Mouse (Mus musculus) embryonic facial prominence, embryonic 11.5 days (tissue): Measurements from ENCODE around the gene Zfr. TPM values are rescaled to one million over a fixed set of nuclear protein-coding genes. Genes with fewer than 3 reads are reported as not detected.
"Not testable (repeated sequence)": the region's sequence is repeated elsewhere in the genome, so short reads cannot be mapped to it uniquely, and the experiment has no call there.

Experiments
- ATAC-seq: fragments of 200-750 bp; cut with Nextera tagmentation; replicated peaks from 2 replicates; pipeline ENCODE4 v1.8.0; 2017; ENCODE audit warnings: low read depth; ENCODE audit not compliant: insufficient number of reproducible peaks, low FRiP score, low TSS enrichment
- DNase-seq: peaks from one replicate; pipeline ENCODE4 v3.0.0-alpha.2; 2015; ENCODE audit warnings: low spot score
- H3K27ac ChIP-seq: fragments of 300-500 bp; sonication (generic); replicated peaks from 2 replicates; pipeline ENCODE4 v1.5.1; 2014; ENCODE audit warnings: mild to moderate bottlenecking, low read depth, low read length, control low read depth
- H3K27me3 ChIP-seq: fragments of 300-500 bp; sonication (generic); 2 replicates; pipeline ENCODE4 v1.6.1; 2014; ENCODE audit warnings: mild to moderate bottlenecking, low read length, moderate library complexity, mixed read lengths; ENCODE audit not compliant: control insufficient read depth, insufficient read depth
- H3K36me3 ChIP-seq: fragments of 300-500 bp; sonication (generic); replicated peaks from 2 replicates; pipeline ENCODE4 v1.6.1; 2014; ENCODE audit warnings: low read depth, mild to moderate bottlenecking, low read length, moderate library complexity, mixed read lengths; ENCODE audit not compliant: control insufficient read depth, insufficient read depth
- H3K4me1 ChIP-seq: fragments of 300-500 bp; sonication (generic); 2 replicates; pipeline ENCODE4 v1.6.1; 2014; ENCODE audit warnings: low read length, mixed read lengths; ENCODE audit not compliant: control insufficient read depth, insufficient read depth
- H3K4me2 ChIP-seq: fragments of 300-500 bp; sonication (generic); 2 replicates; pipeline ENCODE4 v1.6.1; 2014; ENCODE audit warnings: low read depth, mild to moderate bottlenecking, control low read depth, low read length, moderate library complexity
- H3K4me3 ChIP-seq: fragments of 300-500 bp; sonication (generic); 2 replicates; pipeline ENCODE4 v1.5.1; 2014; ENCODE audit warnings: low read depth, low read length, control low read depth
- H3K9ac ChIP-seq: fragments of 300-500 bp; sonication (generic); replicated peaks from 2 replicates; pipeline ENCODE4 v1.6.1; 2014; ENCODE audit warnings: mild to moderate bottlenecking, control low read depth, low read length
- H3K9me3 ChIP-seq: fragments of 300-500 bp; sonication (generic); replicated peaks from 2 replicates; pipeline ENCODE4 v1.6.1; 2016; ENCODE audit warnings: mild to moderate bottlenecking, low read length, inconsistent platforms, mixed read lengths; ENCODE audit not compliant: control insufficient read depth
- WGBS: fragments of 180-500 bp; shearing (Covaris S2); extraction: QIAGEN DNeasy Blood & Tissue Kit; methylation state at CpG from one replicate; pipeline ENCODE4 v1.1.7; 2014; 5-methylcytosine and 5-hydroxymethylcytosine counted together
- polyA plus RNA-seq: library from polyadenylated mRNA; unstranded; fragments of >200 nt; fragmentation: Nextera tagmentation; extraction: Ambion mirVana; gene quantifications from 2 replicates; pipeline ENCODE4 v1.2.1, GENCODE M21; 2014

Gene Zfr
- polyA plus RNA-seq, 1 experiment from 2014 or later = 112 TPM

GRCm38 (mm10) chr15:12124913-12125312, 7.3 kb downstream of the Zfr start:
- Histone ChIP-seq H3K9me3 (no peaks in the 10 kb centered on the region), H3K27me3 (no peaks in the 10 kb centered on the region), H3K27ac (no peak overlapping the region), H3K4me3 (no peak overlapping the region), H3K4me2 (no peak overlapping the region), H3K9ac (no peak overlapping the region), H3K36me3 (no peaks in the 10 kb centered on the region), H3K4me1 (no peaks in the 10 kb centered on the region)
- DNase-seq (no peak), ATAC-seq (no peak)
- WGBS = 86% methylated on average over 1 of the region's 1 CpGs

GRCm38 (mm10) chr15:12130871-12131270, 13.2 kb downstream of the Zfr start:
- WGBS = 78% methylated on average over 3 of the region's 3 CpGs
- H3K4me3 ChIP-seq, H3K4me1 ChIP-seq, H3K4me2 ChIP-seq, H3K27ac ChIP-seq, ATAC-seq, H3K36me3 ChIP-seq, H3K9me3 ChIP-seq, H3K9ac ChIP-seq, DNase-seq, H3K27me3 ChIP-seq: not testable (repeated sequence)

GRCm38 (mm10) chr15:12134546-12134945, 16.9 kb downstream of the Zfr start:
- DNase-seq (no peak), ATAC-seq (no peak)
- Histone ChIP-seq H3K4me3 (no peak overlapping the region), H3K36me3 (no peaks in the 10 kb centered on the region), H3K4me2 (no peak overlapping the region), H3K9me3 (no peaks in the 10 kb centered on the region), H3K4me1 (no peaks in the 10 kb centered on the region), H3K27ac (no peak overlapping the region), H3K9ac (no peak overlapping the region), H3K27me3 (no peaks in the 10 kb centered on the region)
- WGBS = 71% methylated on average over 1 of the region's 1 CpGs

- WGBS = 82% methylated on average over 3 of the region's 3 CpGs
- Histone ChIP-seq H3K4me3 (no peak overlapping the region), H3K9me3 (no peaks in the 10 kb centered on the region), H3K4me1 (no peaks in the 10 kb centered on the region), H3K4me2 (no peak overlapping the region), H3K27ac (no peak overlapping the region), H3K27me3 (no peaks in the 10 kb centered on the region), H3K9ac (no peak overlapping the region), H3K36me3 (peaks cover 2% of the 10 kb centered on the region)
- ATAC-seq (no peak), DNase-seq (no peak)
These were observed 17.7 kb downstream of the Zfr start for GRCm38 (mm10) chr15:12135368-12135767.

GRCm38 (mm10) chr15:12136371-12136770, 18.7 kb downstream of the Zfr start:
- Histone ChIP-seq H3K4me2 (no peak overlapping the region), H3K4me3 (no peak overlapping the region), H3K27ac (no peak overlapping the region), H3K4me1 (no peaks in the 10 kb centered on the region), H3K9ac (no peak overlapping the region), H3K36me3 (peaks cover 2% of the 10 kb centered on the region), H3K9me3 (no peaks in the 10 kb centered on the region), H3K27me3 (no peaks in the 10 kb centered on the region)
- ATAC-seq = no peak
- WGBS = 80% methylated on average over 6 of the region's 6 CpGs
- no peak for DNase-seq

GRCm38 (mm10) chr15:12140985-12141729, 23.5 kb downstream of the Zfr start:
- Histone ChIP-seq H3K9me3 (no peaks in the 10 kb centered on the region), H3K36me3 (peaks cover 2% of the 10 kb centered on the region), H3K4me2 (no peak overlapping the region), H3K9ac (no peak overlapping the region), H3K4me3 (no peak overlapping the region), H3K27ac (no peak overlapping the region), H3K27me3 (no peaks in the 10 kb centered on the region), H3K4me1 (no peaks in the 10 kb centered on the region)
- WGBS = 90% methylated on average over 8 of the region's 8 CpGs
- no peak for ATAC-seq
- DNase-seq = no peak

GRCm38 (mm10) chr15:12147423-12147822, 29.8 kb downstream of the Zfr start:
- H3K27me3 ChIP-seq = no peaks in the 10 kb centered on the region
- no peak for ATAC-seq
- WGBS = 94% methylated on average over 2 of the region's 2 CpGs
- H3K36me3 ChIP-seq = peaks cover 4% of the 10 kb centered on the region
- DNase-seq = no peak
- no peak overlapping the region for H3K4me2 ChIP-seq
- H3K4me3 ChIP-seq = no peak overlapping the region
- H3K9me3 ChIP-seq = no peaks in the 10 kb centered on the region
- H3K27ac ChIP-seq = no peak overlapping the region
- H3K9ac ChIP-seq = no peak overlapping the region
- H3K4me1 ChIP-seq = no peaks in the 10 kb centered on the region

GRCm38 (mm10) chr15:12149501-12149900, 31.9 kb downstream of the Zfr start:
- Histone ChIP-seq H3K27me3 (no peaks in the 10 kb centered on the region), H3K4me3 (no peak overlapping the region), H3K9me3 (no peaks in the 10 kb centered on the region), H3K9ac (no peak overlapping the region), H3K27ac (no peak overlapping the region), H3K4me1 (no peaks in the 10 kb centered on the region), H3K36me3 (peaks cover 4% of the 10 kb centered on the region), H3K4me2 (no peak overlapping the region)
- WGBS = 89% methylated on average over 6 of the region's 6 CpGs
- ATAC-seq (no peak), DNase-seq (no peak)
